Mouse (Mus musculus) cerebellum, postnatal 10 days (tissue): ENCODE measurements around the gene Slc17a4.

Experiments used
- DNase-seq, 2 experiments: peaks; one replicate each; pipeline ENCODE4 v3.0.0; 2021; ENCODE audit warnings: mixed read lengths in 2 of 2

Gene Slc17a4

DNA sequence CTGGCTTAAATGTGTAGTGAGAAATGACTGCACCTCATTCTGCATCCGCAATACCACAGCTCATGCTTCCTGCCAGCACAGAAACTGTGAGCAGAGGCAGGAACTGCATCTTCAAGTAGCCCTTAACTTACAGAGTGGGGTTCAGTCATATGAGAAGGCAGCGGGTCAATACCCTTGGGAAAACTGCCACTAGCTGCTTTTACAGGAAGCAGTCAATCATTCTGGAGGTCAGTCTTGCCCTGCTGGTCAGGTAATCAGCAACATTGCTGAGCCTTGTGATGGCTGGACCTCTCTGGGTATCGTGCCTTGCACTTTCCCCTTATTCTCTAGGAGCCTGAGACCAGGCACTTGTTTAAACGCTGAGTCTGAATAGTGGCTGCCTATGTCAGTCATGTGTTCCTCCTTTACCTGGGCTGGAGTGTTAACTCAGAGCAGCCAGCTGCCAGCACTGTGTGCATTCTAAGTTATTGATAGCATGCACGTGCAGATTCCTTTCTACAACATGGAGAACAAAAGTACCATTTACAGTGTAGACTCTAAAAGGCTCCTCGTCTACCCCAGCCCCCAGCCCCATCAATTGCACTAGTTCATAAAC lies 25.7 kb downstream of the Slc17a4 start:
- no peak for DNase-seq

GRCm38 (mm10) chr13:23887026-23887725 lies 27.6 kb downstream of the Slc17a4 start:
- no peak for DNase-seq

GRCm38 (mm10) chr13:23885540-23885939 lies 29.3 kb downstream of the Slc17a4 start:
- peak in 1 of 2 experiments; percentile 4 for DNase-seq

GRCm38 (mm10) chr13:23879636-23880035 lies 35.2 kb downstream of the Slc17a4 start:
- no peak for DNase-seq

DNA sequence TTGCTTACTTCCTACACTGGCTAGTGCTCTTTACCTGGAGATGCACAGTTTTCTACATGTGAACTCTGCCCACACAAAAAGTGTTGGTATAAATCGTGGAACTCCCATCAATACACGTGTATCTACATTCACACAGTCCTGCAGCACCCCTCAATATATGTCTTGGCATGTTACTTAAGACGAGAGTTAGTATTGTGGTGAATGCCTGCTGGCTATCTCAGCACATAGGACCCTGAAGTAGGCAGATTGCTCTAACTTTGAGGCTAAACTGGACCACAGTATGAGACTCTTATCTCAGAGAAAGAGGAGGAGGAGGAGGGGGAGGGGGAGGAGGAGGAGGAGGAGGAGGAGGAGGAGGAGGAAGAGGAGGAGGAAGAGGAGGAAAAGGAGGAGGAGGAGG lies 35.7 kb downstream of the Slc17a4 start:
- DNase-seq, result no peak

- no peak for DNase-seq
Measured at GRCm38 (mm10) chr13:23873141-23873540, 41.7 kb downstream of the Slc17a4 start.

- no peak for DNase-seq
Measured at GRCm38 (mm10) chr13:23869996-23870395, 44.8 kb downstream of the Slc17a4 start.

GRCm38 (mm10) chr13:23868790-23869533 lies 45.8 kb downstream of the Slc17a4 start:
- DNase-seq, result no peak

DNA sequence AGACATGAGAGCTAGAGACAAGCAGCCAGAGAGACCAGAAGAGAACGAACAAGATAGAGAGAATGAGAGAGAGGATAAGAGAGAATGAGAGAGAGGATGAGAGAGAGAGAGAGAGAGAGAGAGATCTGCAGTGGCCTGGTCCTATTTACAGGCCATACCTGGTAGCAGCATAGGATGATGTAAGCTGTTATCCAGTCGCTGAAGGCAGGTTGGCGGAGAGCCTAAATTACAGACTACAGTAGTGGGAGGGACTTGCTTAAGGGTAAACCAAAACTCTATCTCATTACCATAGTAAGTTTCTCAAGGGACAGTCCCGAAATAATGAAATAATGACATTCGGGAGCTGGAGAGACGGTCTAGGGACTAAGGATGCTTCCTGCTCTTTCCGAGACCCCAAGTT lies 47.4 kb downstream of the Slc17a4 start, which contains the start of gene Slc17a1:
TSS of gene Slc17a1 (plus strand) at position 346 of the 400 bp plus-strand sequence.
- peak in 1 of 2 experiments; percentile 5 for DNase-seq

- DNase-seq, result peak; percentile 3
Measured at GRCm38 (mm10) chr13:23867000-23867399, 47.8 kb downstream of the Slc17a4 start.

DNA sequence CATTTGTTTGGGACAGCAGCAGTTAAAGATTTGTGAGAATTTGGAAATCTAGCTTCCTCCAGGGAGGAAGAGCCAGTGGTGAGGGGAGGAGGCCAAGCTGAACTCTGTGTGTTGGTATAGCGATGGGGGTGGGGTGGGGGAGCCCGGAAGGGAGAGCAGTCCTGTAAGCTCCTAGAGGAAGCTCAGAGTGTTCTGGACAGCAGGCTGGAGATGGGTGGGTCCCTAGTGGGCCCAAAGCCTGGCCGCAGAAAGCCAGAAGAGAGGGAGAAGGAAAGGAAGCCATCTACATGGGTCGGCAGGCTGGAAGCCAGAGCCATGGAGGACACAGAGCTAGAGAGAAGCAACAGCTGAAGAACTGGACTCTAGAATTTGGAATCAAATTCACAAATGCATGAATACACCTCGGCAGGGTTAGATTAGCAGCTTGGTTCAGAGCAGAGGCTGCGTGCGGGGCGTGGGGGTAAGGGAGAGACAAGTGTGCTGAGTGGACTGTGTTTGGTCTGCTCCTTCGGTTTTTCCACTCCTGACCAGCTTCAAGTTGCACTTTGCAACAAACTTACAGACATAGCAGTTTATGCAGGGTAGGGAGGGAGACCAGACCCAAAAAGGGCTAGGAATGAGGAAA lies 48.6 kb downstream of the Slc17a4 start:
- DNase-seq, result no peak

- DNase-seq, result peak; percentile 5 to 15
Measured at GRCm38 (mm10) chr13:23864711-23865110, 50.1 kb downstream of the Slc17a4 start.

DNA sequence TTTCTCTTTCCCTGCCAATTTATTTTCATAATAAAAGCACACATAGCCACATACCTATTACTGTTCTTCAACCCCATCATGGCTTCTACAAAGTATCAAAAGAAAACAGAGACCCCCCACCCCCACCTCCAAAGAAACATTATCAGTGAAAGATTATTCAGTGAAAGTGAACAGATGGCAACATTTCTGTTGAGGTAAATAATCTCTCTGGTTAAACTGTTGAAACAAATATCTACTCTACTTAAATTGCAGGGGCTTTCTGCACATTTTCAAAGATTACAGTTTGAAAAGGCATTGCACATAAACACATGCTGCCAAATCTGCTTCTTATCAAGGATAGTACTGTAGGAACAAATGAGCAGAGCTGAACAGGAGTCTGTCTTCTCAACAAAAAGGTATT lies 53.0 kb downstream of the Slc17a4 start:
- no peak for DNase-seq

- no peak for DNase-seq
Measured at GRCm38 (mm10) chr13:23856401-23856800, 58.4 kb downstream of the Slc17a4 start.

DNA sequence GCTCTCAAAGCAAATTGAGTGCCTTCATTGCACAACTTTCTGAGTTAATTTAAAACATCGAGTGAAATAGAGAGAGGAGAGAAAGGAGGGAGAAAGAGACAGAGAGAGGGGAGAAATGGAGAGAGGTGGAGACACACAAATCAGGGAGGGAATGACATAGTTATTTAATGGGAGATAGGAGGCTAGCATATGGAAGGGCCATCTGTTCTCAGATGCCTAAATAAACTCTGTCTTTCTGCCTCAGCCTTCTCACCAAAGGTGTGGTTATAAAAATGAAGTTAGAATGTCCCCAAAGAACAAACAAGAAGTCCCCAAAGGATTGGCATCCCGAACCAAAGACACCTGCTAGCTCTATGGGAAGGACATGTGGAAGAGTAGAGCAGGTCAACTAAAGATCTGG lies 65.5 kb downstream of the Slc17a4 start:
- no peak for DNase-seq
